Mouse (Mus musculus): ENCODE results near the gene Ppcs.

DNA sequence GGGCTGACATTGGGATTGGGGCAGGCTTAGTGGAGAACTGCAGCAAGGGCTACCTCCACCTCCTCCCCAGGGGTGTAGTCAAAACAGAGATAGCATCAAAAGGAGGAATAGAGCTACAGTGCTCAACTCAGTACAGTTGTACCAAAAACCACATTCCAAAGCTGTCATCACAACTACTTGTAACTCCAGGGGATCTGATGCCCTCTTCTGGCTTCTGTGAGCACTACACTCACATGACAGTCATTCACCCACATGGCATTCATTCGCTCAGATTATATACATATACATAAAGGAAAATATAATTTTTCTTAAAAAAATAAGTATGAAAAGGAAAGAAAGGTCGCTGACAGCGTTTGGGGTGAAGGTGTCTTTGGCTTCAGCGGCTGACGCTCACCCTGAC is 38.1 kb upstream of the Ppcs start:
- TF ChIP-seq GATA1 (IDR thresholded peaks at IDR 0.05; ENCODE audit: borderline replicate concordance, low read length) (no peak), FLI1 (IDR thresholded peaks at IDR 0.05; ENCODE audit: low read length) (no peak)
